Mouse (Mus musculus) neural tube, embryonic 14.5 days (tissue): ENCODE data around the gene Maff. TPM values are rescaled to one million over a fixed set of nuclear protein-coding genes. Genes with fewer than 3 reads are reported as not detected.

Experiments used
- ATAC-seq: fragments of 200-750 bp; cut with Nextera tagmentation; 2 replicates; pipeline ENCODE4 v1.8.0; 2017; ENCODE audit warnings: low read depth, mild to moderate bottlenecking, moderate TSS enrichment, moderate library complexity
- H3K27ac ChIP-seq: fragments of 300-500 bp; sonication (generic); 2 replicates; pipeline ENCODE4 v1.5.1; 2014; ENCODE audit warnings: low read depth, mild to moderate bottlenecking, control low read depth, low read length, moderate library complexity, mixed read lengths
- H3K27me3 ChIP-seq: fragments of 300-500 bp; sonication (generic); 2 replicates; pipeline ENCODE4 v1.6.1; 2014; ENCODE audit warnings: low read length; ENCODE audit not compliant: control insufficient read depth, insufficient read depth
- H3K36me3 ChIP-seq: fragments of 300-500 bp; sonication (generic); 2 replicates; pipeline ENCODE4 v1.6.1; 2014; ENCODE audit warnings: low read length, mixed read lengths; ENCODE audit not compliant: control insufficient read depth, insufficient read depth
- H3K4me1 ChIP-seq: fragments of 300-500 bp; sonication (generic); 2 replicates; pipeline ENCODE4 v1.6.1; 2014; ENCODE audit warnings: low read length; ENCODE audit not compliant: control insufficient read depth, insufficient read depth
- H3K4me2 ChIP-seq: fragments of 300-500 bp; sonication (generic); 2 replicates; pipeline ENCODE4 v1.6.1; 2014; ENCODE audit warnings: mild to moderate bottlenecking, low read depth, low read length, control low read depth
- H3K4me3 ChIP-seq: fragments of 300-500 bp; sonication (generic); 2 replicates; pipeline ENCODE4 v1.5.1; 2014; ENCODE audit warnings: low read depth, low read length, control low read depth, mixed read lengths
- H3K9ac ChIP-seq: fragments of 300-500 bp; sonication (generic); replicated peaks from 2 replicates; pipeline ENCODE4 v1.6.1; 2014; ENCODE audit warnings: low read depth, mild to moderate bottlenecking, control low read depth, low read length, mixed read lengths
- H3K9me3 ChIP-seq: fragments of 300-500 bp; sonication (generic); 2 replicates; pipeline ENCODE4 v1.6.1; 2016; ENCODE audit warnings: low read length; ENCODE audit not compliant: control insufficient read depth
- WGBS: fragments of 180-500 bp; shearing (Covaris S2); extraction: QIAGEN DNeasy Blood & Tissue Kit; methylation state at CpG from one replicate; pipeline ENCODE4 v1.1.7; 2014; 5-methylcytosine and 5-hydroxymethylcytosine counted together
- polyA plus RNA-seq: library from polyadenylated mRNA; unstranded; fragments of >200 nt; fragmentation: Nextera tagmentation; extraction: Ambion mirVana; gene quantifications from 2 replicates; pipeline ENCODE4 v1.2.1, GENCODE M21; 2014

Maff gene
- polyA plus RNA-seq, 1 experiment from 2014 or later = 0.64 TPM

GRCm38 (mm10) chr15:79364120-79364519 is 17.7 kb downstream of the Maff start:
- no peak overlapping the region for H3K9ac ChIP-seq
- H3K27me3 ChIP-seq = no peaks in the 10 kb centered on the region
- no peak for ATAC-seq
- H3K4me1 ChIP-seq = no peaks in the 10 kb centered on the region
- H3K36me3 ChIP-seq = peaks cover 31% of the 10 kb centered on the region
- H3K4me2 ChIP-seq = no peak overlapping the region
- H3K27ac ChIP-seq = no peak overlapping the region
- WGBS = 81% methylated on average over 6 of the region's 6 CpGs
- H3K9me3 ChIP-seq = no peaks in the 10 kb centered on the region
- no peak overlapping the region for H3K4me3 ChIP-seq

GRCm38 (mm10) chr15:79365068-79365467 is 18.6 kb downstream of the Maff start:
- Histone ChIP-seq H3K9ac (no peak overlapping the region), H3K4me2 (no peak overlapping the region), H3K27me3 (no peaks in the 10 kb centered on the region), H3K27ac (no peak overlapping the region), H3K36me3 (peaks cover 40% of the 10 kb centered on the region), H3K4me1 (no peaks in the 10 kb centered on the region), H3K4me3 (no peak overlapping the region), H3K9me3 (no peaks in the 10 kb centered on the region)
- 96% methylated on average over 12 of the region's 12 CpGs for WGBS
- ATAC-seq = no peak

- ATAC-seq = no peak
- H3K9me3 ChIP-seq = no peaks in the 10 kb centered on the region
- H3K27ac ChIP-seq = no peak overlapping the region
- H3K27me3 ChIP-seq = no peaks in the 10 kb centered on the region
- no peak overlapping the region for H3K4me3 ChIP-seq
- no peak overlapping the region for H3K4me2 ChIP-seq
- peaks cover 37% of the 10 kb centered on the region for H3K36me3 ChIP-seq
- H3K4me1 ChIP-seq = no peaks in the 10 kb centered on the region
- no peak overlapping the region for H3K9ac ChIP-seq
- WGBS = 91% methylated on average over 5 of the region's 5 CpGs
Observed at GRCm38 (mm10) chr15:79366402-79366801, 20.0 kb downstream of the Maff start.

- ATAC-seq = no peak
- peaks cover 39% of the 10 kb centered on the region for H3K36me3 ChIP-seq
- no peaks in the 10 kb centered on the region for H3K4me1 ChIP-seq
- no peaks in the 10 kb centered on the region for H3K27me3 ChIP-seq
- no peak overlapping the region for H3K9ac ChIP-seq
- no peaks in the 10 kb centered on the region for H3K9me3 ChIP-seq
- H3K27ac ChIP-seq = peak overlapping the region; percentile 52; the same call in 1 of the 2 replicates
- no peak overlapping the region for H3K4me2 ChIP-seq
- 71% methylated on average over 14 of the region's 14 CpGs for WGBS
- H3K4me3 ChIP-seq = no peak overlapping the region
Observed at GRCm38 (mm10) chr15:79368313-79368811, 21.9 kb downstream of the Maff start.

GRCm38 (mm10) chr15:79368861-79369440 is 22.5 kb downstream of the Maff start:
- WGBS = 83% methylated on average over 8 of the region's 8 CpGs
- Histone ChIP-seq H3K9ac (no peak overlapping the region), H3K4me3 (no peak overlapping the region), H3K27ac (no peak overlapping the region), H3K4me1 (no peaks in the 10 kb centered on the region), H3K36me3 (peaks cover 40% of the 10 kb centered on the region), H3K27me3 (no peaks in the 10 kb centered on the region), H3K9me3 (no peaks in the 10 kb centered on the region), H3K4me2 (no peak overlapping the region)
- no peak for ATAC-seq

- H3K27ac ChIP-seq = no peak overlapping the region
- no peaks in the 10 kb centered on the region for H3K9me3 ChIP-seq
- H3K36me3 ChIP-seq = peaks cover 36% of the 10 kb centered on the region
- H3K4me3 ChIP-seq = no peak overlapping the region
- no peak overlapping the region for H3K9ac ChIP-seq
- H3K4me1 ChIP-seq = no peaks in the 10 kb centered on the region
- H3K27me3 ChIP-seq = no peaks in the 10 kb centered on the region
- no peak for ATAC-seq
- 85% methylated on average over 15 of the region's 15 CpGs for WGBS
- no peak overlapping the region for H3K4me2 ChIP-seq
Observed at GRCm38 (mm10) chr15:79369452-79370280, 23.2 kb downstream of the Maff start.

- no peaks in the 10 kb centered on the region for H3K27me3 ChIP-seq
- H3K36me3 ChIP-seq = peaks cover 36% of the 10 kb centered on the region
- H3K9me3 ChIP-seq = no peaks in the 10 kb centered on the region
- 90% methylated on average over 7 of the region's 7 CpGs for WGBS
- no peak overlapping the region for H3K4me3 ChIP-seq
- H3K4me2 ChIP-seq = no peak overlapping the region
- H3K27ac ChIP-seq = no peak overlapping the region
- ATAC-seq = no peak
- no peak overlapping the region for H3K9ac ChIP-seq
- H3K4me1 ChIP-seq = no peaks in the 10 kb centered on the region
Observed at GRCm38 (mm10) chr15:79370281-79370843, 23.9 kb downstream of the Maff start.

- H3K9me3 ChIP-seq = no peaks in the 10 kb centered on the region
- H3K4me1 ChIP-seq = no peaks in the 10 kb centered on the region
- H3K36me3 ChIP-seq = peaks cover 31% of the 10 kb centered on the region
- H3K27me3 ChIP-seq = no peaks in the 10 kb centered on the region
- no peak overlapping the region for H3K9ac ChIP-seq
- H3K4me2 ChIP-seq = no peak overlapping the region
- WGBS = 47% methylated on average over 3 of the region's 3 CpGs
- no peak for ATAC-seq
- no peak overlapping the region for H3K4me3 ChIP-seq
- no peak overlapping the region for H3K27ac ChIP-seq
Observed at GRCm38 (mm10) chr15:79374760-79375159, 28.3 kb downstream of the Maff start.

GRCm38 (mm10) chr15:79377681-79378080 is 31.3 kb downstream of the Maff start:
- Histone ChIP-seq H3K4me1 (0 out of 2 replicates have a peak, but pooled peaks cover 2% of the 10 kb centered on the region), H3K27me3 (no peaks in the 10 kb centered on the region), H3K9me3 (no peaks in the 10 kb centered on the region), H3K4me2 (no peak overlapping the region), H3K4me3 (no peak overlapping the region), H3K9ac (no peak overlapping the region), H3K27ac (no peak overlapping the region), H3K36me3 (peaks cover 19% of the 10 kb centered on the region)
- ATAC-seq = no peak
- WGBS = 90% methylated on average over 6 of the region's 6 CpGs
